Mouse (Mus musculus) adrenal gland, adult 8-10 months (tissue): ENCODE data around the gene Ncoa7. TPM values are rescaled to one million over a fixed set of nuclear protein-coding genes. Genes with fewer than 3 reads are reported as not detected.

Source experiments
- DNase-seq: peaks from one replicate; pipeline ENCODE4 v3.0.0; 2022
- total RNA-seq, 4 experiments: library from RNA; stranded (reverse); gene quantifications; 2 replicates each; pipeline ENCODE4 v1.2.4; 2022

The Ncoa7 gene
- 10 to 100 TPM; 29.2 to 46.0 (median 37.0) TPM for total RNA-seq

DNA sequence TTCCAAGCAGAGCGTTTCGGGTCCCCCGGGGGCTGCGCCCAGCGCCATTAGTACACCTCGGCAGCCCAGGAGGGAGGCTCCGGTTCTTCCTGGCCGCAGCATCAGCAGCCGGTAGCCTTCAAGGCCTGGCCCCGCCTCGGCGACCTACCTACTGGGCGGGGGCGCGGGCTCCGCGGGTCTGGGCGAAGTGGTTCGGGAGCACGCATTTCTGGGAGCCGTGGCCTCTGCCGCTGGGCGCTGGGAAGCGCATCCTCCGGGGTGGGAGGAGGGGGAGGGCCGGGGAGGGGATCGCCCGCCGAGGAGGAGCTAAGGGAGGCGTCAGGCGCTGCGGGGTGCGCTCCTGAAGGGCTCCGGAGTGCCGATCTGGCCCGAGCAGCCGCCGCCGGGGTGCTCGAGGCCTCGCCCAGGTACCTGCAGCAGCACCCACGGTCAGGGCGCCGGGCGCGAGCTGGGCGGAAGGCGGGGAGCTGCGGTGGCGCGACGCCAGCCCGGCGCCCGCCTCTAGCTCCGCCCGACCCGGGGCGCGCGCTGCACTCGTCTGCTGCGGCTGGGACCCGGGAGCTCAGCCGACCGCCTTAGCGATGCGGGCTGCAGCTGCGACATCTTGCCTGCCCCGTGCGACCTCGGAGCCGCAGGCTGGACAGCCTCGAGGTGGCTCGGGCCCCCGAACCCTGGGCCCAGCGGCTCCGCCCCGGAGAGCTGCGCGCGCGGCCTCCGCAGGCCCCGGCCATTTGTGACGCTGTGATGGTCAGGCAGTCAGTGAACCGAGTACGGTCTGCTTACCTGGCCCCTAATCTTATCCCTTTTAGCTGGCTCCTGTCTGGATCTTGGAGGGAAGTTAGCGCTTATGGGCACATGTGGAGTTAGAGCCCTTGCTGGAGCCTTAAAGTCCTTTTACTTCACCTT, at the start of gene Ncoa7:
Ncoa7 (minus strand) TSS at position 646 of the 906 bp plus-strand sequence.
- peak; percentile 78 for DNase-seq

- no peak for DNase-seq
These were observed 42.1 kb upstream of the Ncoa7 start for GRCm38 (mm10) chr10:30845101-30845825.

DNA sequence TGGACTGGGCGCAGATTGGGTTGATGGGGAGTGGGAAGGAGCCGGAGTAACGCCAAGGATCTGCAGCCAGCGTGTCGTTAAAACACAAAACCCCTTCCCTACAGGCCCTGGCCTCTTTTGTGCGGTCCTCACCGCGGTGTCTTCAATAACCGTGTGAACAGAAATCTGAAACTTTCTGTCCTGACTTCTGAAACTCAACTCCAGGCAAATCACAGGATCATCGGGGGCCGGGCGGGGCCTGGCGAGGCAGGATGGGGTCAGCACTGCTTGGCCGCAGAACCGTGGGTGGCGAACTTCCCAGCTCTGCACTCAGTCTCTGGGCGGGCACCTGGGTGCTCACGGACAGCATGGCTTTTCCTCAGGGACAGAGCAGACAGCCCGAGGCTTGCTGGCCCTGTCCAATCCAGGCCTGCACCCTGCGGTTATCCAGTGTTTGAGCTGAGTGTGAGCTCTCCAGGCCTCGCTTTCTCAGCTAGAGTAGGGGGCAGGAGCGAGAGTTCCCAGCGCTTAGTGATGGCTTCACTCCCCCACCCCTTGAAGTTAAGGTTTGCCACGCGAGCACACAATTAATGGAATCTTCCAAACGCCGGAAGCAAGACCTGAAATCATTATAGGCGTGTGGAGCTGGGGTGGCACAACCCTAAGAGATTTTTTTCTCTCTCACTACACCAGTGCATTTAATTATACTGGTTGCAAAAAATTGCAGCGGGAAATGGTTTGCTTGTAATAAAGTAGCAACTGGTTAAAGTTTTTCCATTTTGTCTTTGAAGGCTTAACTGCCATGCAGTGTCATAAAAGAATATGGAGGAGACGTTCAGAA, 41.3 kb upstream of the Ncoa7 start:
- no peak for DNase-seq

GRCm38 (mm10) chr10:30843438-30844190, 40.5 kb upstream of the Ncoa7 start:
- no peak for DNase-seq

- DNase-seq: peak; percentile 96
These were observed 39.7 kb upstream of the Ncoa7 start, which contains the start of gene Hey2 for GRCm38 (mm10) chr10:30842643-30843437. TSS of gene Hey2 (minus strand) at chr10:30842801.

GRCm38 (mm10) chr10:30842228-30842627, 39.1 kb upstream of the Ncoa7 start:
- no peak for DNase-seq

- no peak for DNase-seq
These were observed 37.7 kb upstream of the Ncoa7 start for GRCm38 (mm10) chr10:30840824-30841223.

DNA sequence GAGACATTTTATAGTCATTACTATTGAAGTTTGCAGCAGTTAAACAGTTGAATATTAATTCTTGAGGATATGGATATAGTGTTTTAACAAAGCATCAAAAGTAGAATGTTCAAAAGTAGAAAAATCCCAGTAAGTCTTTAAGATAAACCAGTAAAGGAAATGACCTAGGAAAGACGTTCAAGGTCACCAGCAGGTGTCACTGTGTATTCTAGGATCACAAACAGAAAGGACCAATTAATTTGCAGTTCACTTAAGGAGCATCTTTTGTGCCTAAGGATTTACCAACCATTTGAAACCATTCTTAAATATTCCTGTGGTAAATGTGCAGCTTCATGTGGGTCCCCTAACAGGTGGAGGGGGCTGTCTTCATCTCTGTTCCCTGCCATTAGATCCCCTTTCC, 35.1 kb upstream of the Ncoa7 start:
- DNase-seq: no peak

GRCm38 (mm10) chr10:30825049-30825448, 21.9 kb upstream of the Ncoa7 start:
- DNase-seq: no peak

DNA sequence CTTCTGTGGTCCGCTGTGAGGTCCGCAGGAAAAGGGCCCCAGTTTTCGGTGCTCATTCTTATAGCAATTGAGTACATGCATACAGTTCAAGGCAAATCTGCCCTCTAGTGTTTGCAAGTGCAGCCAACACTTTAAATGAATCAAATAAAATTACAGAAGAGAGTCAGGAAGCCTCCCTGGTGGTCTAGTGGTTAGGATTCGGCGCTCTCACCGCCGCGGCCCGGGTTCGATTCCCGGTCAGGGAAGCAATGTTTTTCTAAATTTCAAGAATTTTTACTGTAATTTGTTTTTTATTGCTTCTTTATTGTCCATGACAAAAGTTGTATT, 7.8 kb upstream of the Ncoa7 start:
- peak; percentile 60 for DNase-seq

DNA sequence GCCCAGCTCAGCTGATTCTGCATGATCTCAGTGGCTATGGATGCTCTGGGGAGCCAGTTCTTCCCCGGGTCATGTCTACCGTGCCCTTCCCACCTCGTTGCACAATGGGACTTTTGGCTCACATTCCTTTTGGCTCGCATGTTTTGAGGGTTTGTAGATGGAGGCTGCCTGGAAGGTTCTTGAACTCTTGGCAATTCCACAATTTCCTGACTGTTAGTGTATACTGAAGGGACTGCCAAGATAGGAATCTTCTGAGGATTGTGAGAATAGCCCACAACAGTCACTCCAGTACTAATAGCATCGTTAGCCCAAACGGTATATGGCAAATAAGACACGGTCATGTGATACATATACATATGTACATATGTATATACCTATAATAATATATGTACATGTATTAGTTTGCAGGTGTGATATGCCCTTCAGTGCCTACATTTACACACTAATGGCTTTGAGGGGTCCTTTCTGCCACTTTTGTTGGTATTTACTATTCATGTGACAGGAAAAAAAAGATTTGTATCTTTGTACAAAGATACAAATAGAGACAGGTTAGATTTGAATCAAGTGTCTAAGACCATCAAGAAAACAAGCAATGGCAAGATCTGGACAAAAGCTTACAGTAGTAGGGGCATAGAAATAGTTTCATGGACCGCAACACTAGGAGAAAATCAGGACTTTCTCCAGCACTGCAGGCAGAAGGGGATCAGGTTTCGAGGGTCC, 7.3 kb upstream of the Ncoa7 start:
- DNase-seq: no peak

- DNase-seq: no peak
These were observed 594 bp upstream of the Ncoa7 start for GRCm38 (mm10) chr10:30803587-30804253.

DNA sequence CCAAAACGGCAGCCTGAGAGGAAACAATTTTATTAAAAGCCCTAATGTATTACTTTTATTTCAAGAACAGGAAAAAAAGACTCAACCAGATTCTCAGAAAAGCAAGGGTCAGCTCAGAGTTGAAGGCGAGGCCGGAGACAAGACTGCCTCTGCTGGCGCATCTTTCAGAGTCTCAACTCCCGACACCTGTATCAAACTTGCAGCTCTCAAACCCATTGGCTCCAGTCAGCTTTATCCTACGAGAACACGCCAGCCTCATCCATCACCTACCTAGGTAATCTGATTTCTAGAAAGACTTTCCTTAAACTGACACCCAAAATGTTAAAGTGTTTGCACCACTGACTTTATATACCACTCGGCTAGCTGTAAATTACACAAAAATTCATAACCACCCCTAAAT, 1.1 kb downstream of the Ncoa7 start:
- DNase-seq: no peak

GRCm38 (mm10) chr10:30799713-30800450, 3.2 kb downstream of the Ncoa7 start:
- DNase-seq: no peak

- DNase-seq: no peak
These were observed 6.5 kb downstream of the Ncoa7 start for GRCm38 (mm10) chr10:30796469-30797261.

DNA sequence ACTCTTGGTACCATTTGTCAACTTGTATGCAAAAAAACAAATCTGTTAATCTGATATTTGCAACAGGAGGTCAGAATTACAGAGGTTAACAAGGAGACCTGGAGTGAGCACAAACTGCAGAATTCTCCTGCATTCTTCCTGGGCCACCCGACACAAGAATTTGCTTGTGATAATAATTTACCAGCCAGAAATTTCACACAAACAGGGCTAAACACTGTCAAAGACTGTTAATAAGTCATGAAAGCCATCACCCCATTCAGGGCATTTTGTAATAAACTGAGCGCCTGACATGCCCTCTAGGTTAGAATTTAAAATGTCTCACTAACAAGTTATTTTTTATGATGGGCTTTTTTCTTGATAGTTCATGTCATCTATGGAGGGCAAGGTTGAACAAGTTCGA, 12.1 kb downstream of the Ncoa7 start:
- DNase-seq: no peak

GRCm38 (mm10) chr10:30789521-30789920, 13.6 kb downstream of the Ncoa7 start:
- no peak for DNase-seq

- DNase-seq: no peak
These were observed 14.8 kb downstream of the Ncoa7 start for GRCm38 (mm10) chr10:30788340-30788721.
